27 mouse cellular contexts compared by ENCODE assay signal in genomic region chr4:142450884-142451283, GRCm38 (mm10).
DNase-seq lines count a peak whose midpoint lies in the region; ATAC-seq and TF ChIP-seq lines count a peak whose summit lies in the region.
"Had no signal": no experiment of that assay in that cellular context is flagged by ENCODE, and none has a peak within 500 bp of the region (broad histone marks: within the 10 kb centered on the region; RNA-seq: fewer than 3 reads in every experiment).

No protein-coding gene starts in this region.

- no peaks in the 10 kb centered on the region for H3K9me3 ChIP-seq in forebrain, embryonic 12.5 days
- no peaks in the 10 kb centered on the region for H3K9me3 ChIP-seq in forebrain, embryonic 16.5 days (ENCODE audit: control insufficient read depth, low read length)
- no peaks in the 10 kb centered on the region for H3K9me3 ChIP-seq in lung, embryonic 14.5 days (ENCODE audit: low read depth, low read length)
- H3K9me3 ChIP-seq: heart, embryonic 15.5 days; hindbrain, embryonic 15.5 days; liver, embryonic 12.5 days; neural tube, embryonic 15.5 days had no signal

- no peaks in the 10 kb centered on the region for H3K27me3 ChIP-seq in forebrain, embryonic 12.5 days
- H3K27me3 ChIP-seq in forebrain, embryonic 16.5 days (replicated peaks; ENCODE audit: control insufficient read depth, insufficient read depth, low read length): no peaks in the 10 kb centered on the region
- H3K27me3 ChIP-seq in lung, embryonic 14.5 days (ENCODE audit: insufficient read depth, low read length): no peaks in the 10 kb centered on the region
- H3K27me3 ChIP-seq: hindbrain, embryonic 15.5 days; neural tube, embryonic 15.5 days had no signal

- no peaks in the 10 kb centered on the region; the same call in 1 of the 2 replicates for H3K36me3 ChIP-seq in forebrain, embryonic 12.5 days (replicated peaks)
- H3K36me3 ChIP-seq in forebrain, embryonic 16.5 days (ENCODE audit: control insufficient read depth, insufficient read depth): no peaks in the 10 kb centered on the region
- no peaks in the 10 kb centered on the region for H3K36me3 ChIP-seq in lung, embryonic 14.5 days (ENCODE audit: insufficient read depth)
- H3K36me3 ChIP-seq: G1E; heart, embryonic 15.5 days; hindbrain, embryonic 15.5 days; liver, embryonic 12.5 days; neural tube, embryonic 15.5 days had no signal

- H3K9ac ChIP-seq in forebrain, embryonic 12.5 days: no peak overlapping the region
- H3K9ac ChIP-seq in forebrain, embryonic 16.5 days (replicated peaks; ENCODE audit: low read depth, low read length): no peak overlapping the region
- H3K9ac ChIP-seq in lung, embryonic 14.5 days: no peak overlapping the region
- H3K9ac ChIP-seq: heart, embryonic 15.5 days; hindbrain, embryonic 15.5 days; liver, embryonic 12.5 days; liver, postnatal 0 days; neural tube, embryonic 15.5 days had no signal

- no peak overlapping the region for H3K4me2 ChIP-seq in forebrain, embryonic 12.5 days
- no peak overlapping the region for H3K4me2 ChIP-seq in forebrain, embryonic 16.5 days (ENCODE audit: low read length)
- H3K4me2 ChIP-seq in lung, embryonic 14.5 days: no peak overlapping the region
- H3K4me2 ChIP-seq: heart, embryonic 15.5 days; hindbrain, embryonic 15.5 days; liver, embryonic 12.5 days; neural tube, embryonic 15.5 days had no signal

- TF ChIP-seq POLR2A in lung, adult 2 months (IDR thresholded peaks at IDR 0.05; ENCODE audit: borderline replicate concordance, extremely low read depth, low read depth, low read length): no peak

- no peak for ATAC-seq in forebrain, embryonic 12.5 days (ENCODE audit: low FRiP score)
- ATAC-seq in forebrain, embryonic 16.5 days: no peak
- ATAC-seq in lung, embryonic 14.5 days (ENCODE audit: insufficient read depth): no peak
- ATAC-seq: liver, embryonic 12.5 days; liver, postnatal 0 days; Patski had no signal

- no peak for TF ChIP-seq CTCF in lung, embryonic 14.5 days (IDR thresholded peaks at IDR 0.05; ENCODE audit: low read depth)
- no peak for TF ChIP-seq CTCF in lung, adult 2 months (IDR thresholded peaks at IDR 0.05; ENCODE audit: insufficient read depth, low read length)

- H3K27ac ChIP-seq in forebrain, embryonic 12.5 days: peak overlapping the region; percentile 93
- no peak overlapping the region for H3K27ac ChIP-seq in forebrain, embryonic 16.5 days (ENCODE audit: low read length)
- H3K27ac ChIP-seq in lung, embryonic 14.5 days (ENCODE audit: low read depth): no peak overlapping the region
- H3K27ac ChIP-seq: heart, embryonic 15.5 days; hindbrain, embryonic 15.5 days; kidney, postnatal 0 days; liver, embryonic 12.5 days; neural tube, embryonic 15.5 days had no signal

- H3K4me3 ChIP-seq in forebrain, embryonic 12.5 days (replicated peaks): no peak overlapping the region
- H3K4me3 ChIP-seq in forebrain, embryonic 16.5 days (replicated peaks; ENCODE audit: low read length): no peak overlapping the region
- H3K4me3 ChIP-seq in lung, embryonic 14.5 days (ENCODE audit: low read depth, low read length): no peak overlapping the region
- no peak overlapping the region for H3K4me3 ChIP-seq in lung, adult 2 months (replicated peaks; ENCODE audit: extremely low read depth, low read depth, low read length)
- H3K4me3 ChIP-seq: erythroblast, embryonic 14.5 days; heart, embryonic 15.5 days; hindbrain, embryonic 15.5 days; liver, embryonic 12.5 days; neural tube, embryonic 15.5 days had no signal

- peak; percentile 10 for DNase-seq in adrenal gland, adult 2 months
- DNase-seq in adrenal gland, postnatal 25 days: no peak
- peak; percentile 51 for DNase-seq in lung, embryonic 14.5 days
- no peak for DNase-seq in lung, adult 2 months
- peak; percentile 22 for DNase-seq in Muller cell, postnatal 12 days (ENCODE audit: inconsistent ontology term)
- no peak for DNase-seq in spleen, postnatal 4 days (ENCODE audit: low spot score in 2 of 2)
- DNase-seq: cerebellum, adult 2 months; cerebellum, postnatal 14 days; gastrocnemius, postnatal 14 days; kidney, adult 8-10 months; kidney, postnatal 4 days; left cerebral cortex, postnatal 4 days; liver, postnatal 0 days; midbrain, embryonic 14.5 days; right cerebral cortex, postnatal 4 days; thymus, adult 2 months; thymus, postnatal 36 days had no signal

- peaks cover 60% of the 10 kb centered on the region for H3K4me1 ChIP-seq in forebrain, embryonic 12.5 days
- H3K4me1 ChIP-seq in forebrain, embryonic 16.5 days (replicated peaks; ENCODE audit: control insufficient read depth, insufficient read depth, low read length): peaks cover 31% of the 10 kb centered on the region
- H3K4me1 ChIP-seq in lung, embryonic 14.5 days (ENCODE audit: insufficient read depth): peaks cover 5% of the 10 kb centered on the region
- H3K4me1 ChIP-seq in lung, adult 2 months (ENCODE audit: control insufficient read depth, insufficient read depth, low read length): no peaks in the 10 kb centered on the region
- H3K4me1 ChIP-seq: heart, embryonic 15.5 days; liver, embryonic 12.5 days had no signal

- 73% methylated on average over 3 of the region's 3 CpGs for WGBS in forebrain, embryonic 12.5 days
- 57% methylated on average over 3 of the region's 3 CpGs for WGBS in forebrain, embryonic 16.5 days
- 62% methylated on average over 3 of the region's 3 CpGs for WGBS in lung, embryonic 14.5 days
- WGBS in lung, adult 2 months: 78% methylated on average over 3 of the region's 3 CpGs

Comparison
In these comparisons a context has a peak if more than half of its experiments do, and no peak if none do; other contexts are left out.
1. DNase-seq: peak in adrenal gland, adult 2 months (single experiment), lung, embryonic 14.5 days (single experiment) and Muller cell, postnatal 12 days (single experiment); none in adrenal gland, postnatal 25 days (single experiment), lung, adult 2 months (single experiment) and spleen, postnatal 4 days (0 of 2).